Mouse (Mus musculus) limb, embryonic 11.5 days (tissue): ENCODE results near the gene Rab14. TPM values are rescaled to one million over a fixed set of nuclear protein-coding genes. Genes with fewer than 3 reads are reported as not detected.
A peak's percentile ranks its signal among the peaks of the same experiment; 100 is the strongest.

Experiments
- ATAC-seq: fragments of 200-750 bp; cut with Nextera tagmentation; 2 replicates; pipeline ENCODE4 v1.8.0; 2017; ENCODE audit warnings: low read depth; ENCODE audit not compliant: insufficient number of reproducible peaks, low FRiP score, low TSS enrichment
- DNase-seq: peaks from one replicate; pipeline ENCODE4 v3.0.0-alpha.2; 2015; ENCODE audit warnings: low spot score
- H3K27ac ChIP-seq: fragments of 300-500 bp; sonication (generic); replicated peaks from 2 replicates; pipeline ENCODE4 v1.5.1; 2014; ENCODE audit warnings: low read depth, mild to moderate bottlenecking, low read length
- H3K27me3 ChIP-seq: fragments of 300-500 bp; sonication (generic); 2 replicates; pipeline ENCODE4 v1.6.1; 2014; ENCODE audit warnings: mild to moderate bottlenecking, low read length, mixed read lengths; ENCODE audit not compliant: control insufficient read depth, insufficient read depth
- H3K36me3 ChIP-seq: fragments of 300-500 bp; sonication (generic); 2 replicates; pipeline ENCODE4 v1.6.1; 2014; ENCODE audit warnings: mild to moderate bottlenecking, low read length, moderate library complexity, mixed read lengths; ENCODE audit not compliant: control insufficient read depth, insufficient read depth
- H3K4me1 ChIP-seq: fragments of 300-500 bp; sonication (generic); 2 replicates; pipeline ENCODE4 v1.6.1; 2014; ENCODE audit warnings: low read length, mixed read lengths; ENCODE audit not compliant: control insufficient read depth, insufficient read depth
- H3K4me2 ChIP-seq: fragments of 300-500 bp; sonication (generic); 2 replicates; pipeline ENCODE4 v1.6.1; 2014; ENCODE audit warnings: low read depth, mild to moderate bottlenecking, moderate library complexity; ENCODE audit not compliant: severe bottlenecking
- H3K4me3 ChIP-seq: fragments of 300-500 bp; sonication (generic); 2 replicates; pipeline ENCODE4 v1.5.1; 2014; ENCODE audit warnings: low read depth, low read length
- H3K9ac ChIP-seq: fragments of 300-500 bp; sonication (generic); 2 replicates; pipeline ENCODE4 v1.6.1; 2014; ENCODE audit warnings: mild to moderate bottlenecking, low read length
- H3K9me3 ChIP-seq: fragments of 300-500 bp; sonication (generic); 2 replicates; pipeline ENCODE4 v1.6.1; 2016; ENCODE audit warnings: low read length; ENCODE audit not compliant: control insufficient read depth
- WGBS: fragments of 180-500 bp; shearing (Covaris S2); extraction: QIAGEN DNeasy Blood & Tissue Kit; methylation state at CpG from one replicate; pipeline ENCODE4 v1.1.7; 2014; 5-methylcytosine and 5-hydroxymethylcytosine counted together
- polyA plus RNA-seq: library from polyadenylated mRNA; unstranded; fragments of >200 nt; fragmentation: Nextera tagmentation; extraction: Ambion mirVana; gene quantifications from 2 replicates; pipeline ENCODE4 v1.2.1, GENCODE M21; 2014

Rab14 gene
- polyA plus RNA-seq, 1 experiment from 2014 or later: 219 TPM

DNA sequence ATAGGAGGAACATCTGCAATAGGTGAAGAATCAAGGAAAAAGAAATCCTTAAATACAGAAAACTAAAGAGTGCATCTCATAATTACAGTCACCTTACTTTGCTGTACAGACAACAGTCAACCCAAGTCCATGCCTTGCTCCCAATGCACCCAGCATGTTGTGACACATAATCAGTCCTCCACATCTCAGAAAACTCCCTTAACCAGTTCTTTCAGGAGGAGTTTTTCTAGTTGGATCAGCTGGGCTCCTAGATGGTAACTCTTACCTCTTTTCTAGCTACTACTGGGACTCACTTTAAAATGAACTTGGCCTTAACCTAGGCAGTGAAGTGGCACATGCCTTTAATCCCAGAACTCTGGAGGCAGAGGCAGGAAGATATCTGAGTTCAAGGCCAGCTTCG lies 6.9 kb downstream of the Rab14 start:
- Histone ChIP-seq H3K27ac (no peak overlapping the region), H3K4me3 (no peak overlapping the region), H3K36me3 (no peaks in the 10 kb centered on the region; the same call in 1 of the 2 replicates), H3K27me3 (no peaks in the 10 kb centered on the region), H3K4me2 (no peak overlapping the region), H3K9ac (no peak overlapping the region), H3K4me1 (no peaks in the 10 kb centered on the region), H3K9me3 (no peaks in the 10 kb centered on the region)
- WGBS: 87% methylated on average over 1 of the region's 1 CpGs
- ATAC-seq (no peak), DNase-seq (no peak)

DNA sequence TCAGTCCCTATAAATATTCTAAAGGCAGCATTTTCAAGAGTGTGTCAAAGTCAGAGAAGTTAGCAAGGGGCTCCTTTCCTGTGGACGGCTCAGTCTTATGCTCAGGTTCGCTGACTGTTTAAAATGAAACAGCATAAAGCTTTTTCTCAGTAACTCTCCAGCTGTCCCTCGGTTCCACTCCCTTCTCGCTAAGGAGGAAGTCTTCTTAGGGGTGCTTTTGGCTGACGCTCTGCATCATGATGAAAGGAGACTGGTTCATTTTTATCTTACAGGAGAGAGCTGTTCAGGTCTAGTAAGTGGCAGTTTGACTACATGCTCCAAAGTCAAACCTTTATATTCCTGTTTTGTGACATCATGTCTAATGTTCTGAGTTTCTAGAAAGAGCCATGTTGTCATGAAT lies 12.0 kb downstream of the Rab14 start:
- DNase-seq: no peak
- Histone ChIP-seq H3K4me3 (no peak overlapping the region), H3K27ac (no peak overlapping the region), H3K4me1 (no peaks in the 10 kb centered on the region), H3K27me3 (no peaks in the 10 kb centered on the region), H3K9me3 (no peaks in the 10 kb centered on the region), H3K9ac (no peak overlapping the region), H3K36me3 (peaks cover 5% of the 10 kb centered on the region; the same call in 1 of the 2 replicates), H3K4me2 (no peak overlapping the region)
- no peak for ATAC-seq
- 91% methylated on average over 5 of the region's 5 CpGs for WGBS

DNA sequence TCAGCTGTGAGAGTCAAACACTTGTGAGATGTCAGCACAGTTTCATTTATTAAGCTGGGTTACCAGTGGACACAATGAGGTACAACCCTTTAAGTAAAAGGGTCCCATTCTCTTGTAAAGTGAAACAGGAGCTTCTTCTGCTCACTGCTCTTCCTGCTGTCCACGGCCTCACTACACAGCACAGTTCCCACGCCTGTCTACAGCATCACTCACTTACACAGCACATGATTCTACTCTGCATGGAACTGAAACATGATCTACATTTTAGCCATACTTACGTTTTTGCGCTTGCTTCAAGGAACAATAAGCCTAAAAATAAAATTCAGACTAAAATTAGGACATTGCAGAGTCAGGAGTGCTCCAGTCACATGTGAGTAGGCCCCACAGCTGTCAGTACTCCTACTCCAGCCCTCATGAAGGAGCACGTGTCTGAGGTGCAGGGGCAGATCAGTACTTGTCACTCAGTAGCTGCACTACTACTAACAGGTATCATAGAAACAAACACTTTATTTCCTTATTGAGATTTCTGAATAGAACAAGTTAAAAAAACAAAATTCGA lies 17.7 kb downstream of the Rab14 start:
- Histone ChIP-seq H3K36me3 (peaks cover 15% of the 10 kb centered on the region), H3K27me3 (no peaks in the 10 kb centered on the region), H3K4me2 (no peak overlapping the region), H3K4me3 (no peak overlapping the region), H3K9me3 (no peaks in the 10 kb centered on the region), H3K9ac (no peak overlapping the region), H3K27ac (no peak overlapping the region), H3K4me1 (no peaks in the 10 kb centered on the region)
- no peak for ATAC-seq
- DNase-seq: no peak
- 94% methylated on average over 6 of the region's 6 CpGs for WGBS

DNA sequence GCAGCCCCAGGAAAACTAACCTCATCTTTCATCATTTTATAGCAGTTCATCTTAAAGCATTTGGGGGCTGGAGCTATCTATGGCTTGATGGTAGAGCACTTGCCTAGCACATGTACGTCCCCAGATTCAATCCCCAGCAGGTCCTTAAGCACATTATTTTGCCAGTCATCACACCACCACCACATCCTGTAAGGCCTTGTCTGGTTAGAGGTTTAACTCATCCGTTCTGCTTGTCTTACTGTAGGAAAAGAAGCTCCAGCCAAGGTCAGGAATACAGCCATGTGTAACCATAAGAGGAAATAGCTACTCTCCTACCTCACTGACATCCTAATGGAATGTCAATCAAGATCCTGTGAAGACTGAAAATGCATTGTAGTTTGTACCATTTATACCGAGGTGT lies 22.8 kb downstream of the Rab14 start:
- no peak for DNase-seq
- Histone ChIP-seq H3K27ac (no peak overlapping the region), H3K9me3 (no peaks in the 10 kb centered on the region), H3K4me2 (no peak overlapping the region), H3K4me1 (0 out of 2 replicates have a peak, but pooled peaks cover 2% of the 10 kb centered on the region), H3K9ac (no peak overlapping the region), H3K36me3 (peaks cover 24% of the 10 kb centered on the region), H3K27me3 (no peaks in the 10 kb centered on the region), H3K4me3 (no peak overlapping the region)
- 87% methylated on average over 3 of the region's 3 CpGs for WGBS
- no peak for ATAC-seq

DNA sequence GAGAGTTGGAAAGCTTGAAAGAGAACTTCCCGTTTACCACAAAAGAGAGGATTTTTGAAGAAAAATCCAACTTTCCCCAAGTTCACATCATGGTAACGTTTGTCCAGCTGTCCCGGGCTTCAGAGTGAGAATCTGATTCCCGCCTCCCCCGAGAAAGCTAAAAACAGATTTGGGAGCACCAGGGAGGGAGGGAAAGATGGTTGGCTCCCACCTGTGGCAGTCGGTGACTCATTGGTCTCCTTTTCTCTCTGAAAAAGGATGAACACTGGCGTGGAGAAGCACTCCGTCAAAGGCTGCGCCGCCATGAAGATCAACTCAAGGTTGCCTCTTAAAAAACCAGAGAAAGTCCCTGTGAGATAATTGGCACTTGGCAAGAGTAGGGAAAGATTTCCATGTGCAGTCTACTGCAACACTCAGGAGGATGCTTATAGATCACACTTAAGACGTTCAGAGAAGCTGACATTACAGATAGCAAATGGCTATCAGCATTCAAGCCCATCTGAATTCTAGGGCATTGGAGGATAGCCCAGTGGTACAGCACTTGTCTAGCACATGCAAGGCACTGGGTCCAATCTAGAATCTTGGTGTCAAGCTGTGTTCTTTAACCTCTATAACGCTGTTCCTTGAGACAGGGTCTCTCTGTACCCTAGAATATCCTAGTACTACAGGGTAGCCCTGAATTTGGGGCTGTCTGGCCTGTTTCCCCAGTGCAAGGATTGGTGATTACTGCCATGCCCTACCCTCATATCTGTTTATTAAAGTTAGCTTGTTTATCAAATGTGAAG lies 25.4 kb downstream of the Rab14 start:
- no peak overlapping the region for H3K27ac ChIP-seq
- DNase-seq (no peak), ATAC-seq (no peak)
- H3K4me3 ChIP-seq: no peak overlapping the region
- no peak overlapping the region for H3K4me2 ChIP-seq
- 92% methylated on average over 12 of the region's 12 CpGs for WGBS
- peaks cover 26% of the 10 kb centered on the region for H3K36me3 ChIP-seq
- no peak overlapping the region for H3K9ac ChIP-seq
- H3K27me3 ChIP-seq: no peaks in the 10 kb centered on the region
- 0 out of 2 replicates have a peak, but pooled peaks cover 2% of the 10 kb centered on the region for H3K4me1 ChIP-seq
- H3K9me3 ChIP-seq: no peaks in the 10 kb centered on the region

DNA sequence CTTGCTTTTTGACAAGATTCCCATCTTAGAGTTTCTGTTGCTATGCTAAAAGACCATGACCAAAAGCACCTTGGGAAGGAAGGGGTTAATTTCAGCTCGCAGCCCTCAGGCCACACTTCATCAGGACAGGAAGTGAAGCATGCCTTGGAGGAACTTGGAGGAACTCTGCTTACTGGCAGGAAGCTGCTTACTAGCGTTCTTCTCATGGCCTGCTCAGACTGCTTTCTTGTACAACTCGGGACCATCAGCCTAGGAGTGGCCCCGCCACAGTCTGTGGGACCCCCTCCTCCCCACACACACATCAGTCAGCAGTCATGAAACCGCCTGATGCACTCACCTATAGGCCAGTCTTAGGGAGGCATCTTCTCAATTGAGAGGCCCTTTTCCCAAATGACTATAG lies 26.8 kb downstream of the Rab14 start:
- Histone ChIP-seq H3K36me3 (peaks cover 24% of the 10 kb centered on the region), H3K4me1 (0 out of 2 replicates have a peak, but pooled peaks cover 2% of the 10 kb centered on the region), H3K27me3 (no peaks in the 10 kb centered on the region), H3K9ac (no peak overlapping the region), H3K4me3 (no peak overlapping the region), H3K9me3 (no peaks in the 10 kb centered on the region), H3K4me2 (no peak overlapping the region), H3K27ac (no peak overlapping the region)
- ATAC-seq (0 out of 2 replicates have a peak, but pooled peaks have one; percentile 35), DNase-seq (no peak)
- 39% methylated on average over 5 of the region's 5 CpGs for WGBS

DNA sequence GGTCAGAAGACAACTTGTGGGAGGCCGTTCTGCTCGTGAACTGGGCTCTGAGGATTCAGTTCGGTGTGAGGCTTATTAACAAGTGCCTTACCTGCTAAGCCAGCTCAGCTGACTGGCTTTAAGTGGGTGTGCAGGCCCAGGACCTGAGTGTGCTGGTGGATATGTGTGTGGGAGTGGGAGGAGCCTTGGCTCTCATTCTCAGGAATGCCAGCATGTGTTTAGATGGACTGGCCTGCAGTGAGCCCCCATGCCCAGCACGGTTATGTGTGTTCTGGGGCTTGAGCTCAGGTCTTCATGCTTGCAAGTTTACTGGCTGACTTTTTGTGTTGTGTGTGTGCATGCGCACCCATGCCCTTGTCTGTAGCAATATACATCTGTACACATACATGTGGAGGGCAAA lies 27.3 kb downstream of the Rab14 start:
- Histone ChIP-seq H3K4me2 (no peak overlapping the region), H3K9me3 (no peaks in the 10 kb centered on the region), H3K9ac (no peak overlapping the region), H3K4me3 (no peak overlapping the region), H3K27me3 (no peaks in the 10 kb centered on the region), H3K4me1 (0 out of 2 replicates have a peak, but pooled peaks cover 2% of the 10 kb centered on the region), H3K36me3 (peaks cover 21% of the 10 kb centered on the region), H3K27ac (no peak overlapping the region)
- DNase-seq: no peak
- 96% methylated on average over 5 of the region's 5 CpGs for WGBS
- ATAC-seq: no peak

DNA sequence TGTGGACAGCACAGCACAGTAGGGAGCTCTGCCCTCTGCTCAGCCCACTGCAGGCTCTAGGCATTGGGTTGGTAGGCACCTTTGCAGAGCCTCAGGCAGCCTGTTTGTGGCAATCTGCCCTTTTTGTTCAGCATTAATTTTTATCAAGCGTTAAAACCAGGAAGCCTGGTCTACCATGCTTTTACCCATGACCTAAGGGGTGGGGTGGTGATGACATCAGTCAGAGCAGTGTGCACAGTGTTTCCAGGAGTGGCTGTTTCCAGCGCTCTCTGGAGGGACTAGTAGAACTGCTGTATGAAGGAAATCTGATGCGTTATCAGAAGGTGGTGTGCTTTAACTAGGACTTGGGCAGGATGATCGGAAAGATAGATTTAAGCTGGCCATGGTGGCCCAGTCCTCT lies 28.7 kb downstream of the Rab14 start:
- Histone ChIP-seq H3K27me3 (no peaks in the 10 kb centered on the region), H3K36me3 (peaks cover 16% of the 10 kb centered on the region), H3K4me3 (no peak overlapping the region), H3K9me3 (no peaks in the 10 kb centered on the region), H3K4me1 (0 out of 2 replicates have a peak, but pooled peaks cover 2% of the 10 kb centered on the region), H3K9ac (no peak overlapping the region), H3K27ac (no peak overlapping the region), H3K4me2 (no peak overlapping the region)
- ATAC-seq (no peak), DNase-seq (no peak)
- WGBS: 95% methylated on average over 4 of the region's 4 CpGs
